Mouse (Mus musculus) erythroblast, adult 5-6 weeks (primary cell): Measurements from ENCODE around the gene Chchd2. TPM values are rescaled to one million over a fixed set of nuclear protein-coding genes. Genes with fewer than 3 reads are reported as not detected.

Source experiments
- ATAC-seq: replicated peaks from 2 replicates; pipeline ENCODE4 v1.8.0; 2016; ENCODE audit warnings: moderate number of reproducible peaks, mild to moderate bottlenecking, moderate TSS enrichment, inconsistent platforms; ENCODE audit not compliant: poor library complexity, low FRiP score, severe bottlenecking
- total RNA-seq, 2 experiments: library from RNA; stranded (forward) in 1 of 2; stranded (reverse) in 1 of 2; fragments of 150-400 nt in 1 of 2; fragments of 200-764, 138-1000 nt in 1 of 2; gene quantifications; 2 replicates each; pipeline versions ENCODE4 v1.2.3 to v1.2.4; 2015 to 2017; ENCODE audit warnings: low replicate concordance in 2 of 2

Chchd2 gene
- total RNA-seq, 2 experiments from 2014 or later: 41.2 to 105 TPM

GRCm38 (mm10) chr5:129886271-129886670 is 999 bp downstream of the Chchd2 start:
- ATAC-seq: peak; percentile 70

GRCm38 (mm10) chr5:129879888-129880287 is 7.4 kb downstream of the Chchd2 start:
- ATAC-seq: no peak

GRCm38 (mm10) chr5:129878946-129879345 is 8.3 kb downstream of the Chchd2 start:
- peak; percentile 52 for ATAC-seq

GRCm38 (mm10) chr5:129877731-129878455 is 9.4 kb downstream of the Chchd2 start:
- no peak for ATAC-seq

- ATAC-seq: no peak
Measured at GRCm38 (mm10) chr5:129875098-129875497, 12.2 kb downstream of the Chchd2 start.

GRCm38 (mm10) chr5:129873942-129874341 is 13.3 kb downstream of the Chchd2 start:
- ATAC-seq: no peak

GRCm38 (mm10) chr5:129871238-129871637 is 16.0 kb downstream of the Chchd2 start:
- ATAC-seq: no peak

GRCm38 (mm10) chr5:129869238-129869995 is 17.9 kb downstream of the Chchd2 start:
- ATAC-seq: no peak

GRCm38 (mm10) chr5:129865841-129866240 is 21.4 kb downstream of the Chchd2 start:
- no peak for ATAC-seq

- peak; percentile 63; the same call in 1 of the 2 replicates for ATAC-seq
Measured at GRCm38 (mm10) chr5:129864467-129864866, 22.8 kb downstream of the Chchd2 start.

GRCm38 (mm10) chr5:129862325-129862724 is 24.9 kb downstream of the Chchd2 start:
- no peak for ATAC-seq

GRCm38 (mm10) chr5:129856414-129856813 is 30.9 kb downstream of the Chchd2 start:
- no peak for ATAC-seq

GRCm38 (mm10) chr5:129855163-129855562 is 32.1 kb downstream of the Chchd2 start:
- no peak for ATAC-seq

GRCm38 (mm10) chr5:129847558-129847820 is 39.8 kb downstream of the Chchd2 start:
- no peak; the same call in 1 of the 2 replicates for ATAC-seq

GRCm38 (mm10) chr5:129846752-129847557 is 40.3 kb downstream of the Chchd2 start, which contains the start of gene Sumf2:
Sumf2 (plus strand) TSS chr5:129846986.
- ATAC-seq: peak; percentile 99

- ATAC-seq: no peak
Measured at GRCm38 (mm10) chr5:129844848-129845247, 42.4 kb downstream of the Chchd2 start.

Other genes starting within 250 kb of the Chchd2 start
- gene Zfp11, start 217.4 kb downstream of the Chchd2 start, total RNA-seq (2015; ENCODE audit: low replicate concordance): 2.7 and 3.7 TPM in 2 replicates
- 0.28 and 1.5 TPM in 2 replicates for gene Zfp11, start 217.4 kb downstream of the Chchd2 start, total RNA-seq (2017; ENCODE audit: low replicate concordance)
- gene Sept14, start 179.0 kb downstream of the Chchd2 start, total RNA-seq (2015; ENCODE audit: low replicate concordance): not detected in 2 replicates
- gene Sept14, start 179.0 kb downstream of the Chchd2 start, total RNA-seq (2017; ENCODE audit: low replicate concordance): not detected in 2 replicates
- gene Mrps17, start 172.0 kb downstream of the Chchd2 start, total RNA-seq (2015; ENCODE audit: low replicate concordance): 26.1 and 70.1 TPM in 2 replicates
- gene Mrps17, start 172.0 kb downstream of the Chchd2 start, total RNA-seq (2017; ENCODE audit: low replicate concordance): 10.6 and 17.0 TPM in 2 replicates
- 7.9 and 12.3 TPM in 2 replicates for gene Nipsnap2, start 162.4 kb downstream of the Chchd2 start, total RNA-seq (2015; ENCODE audit: low replicate concordance)
- 5.4 and 9.5 TPM in 2 replicates for gene Nipsnap2, start 162.4 kb downstream of the Chchd2 start, total RNA-seq (2017; ENCODE audit: low replicate concordance)
- gene Psph, start 100.0 kb downstream of the Chchd2 start, total RNA-seq (2015; ENCODE audit: low replicate concordance): 8.5 and 9.2 TPM in 2 replicates
- 4.6 and 6.2 TPM in 2 replicates for gene Psph, start 100.0 kb downstream of the Chchd2 start, total RNA-seq (2017; ENCODE audit: low replicate concordance)
- 0.96 and 1.7 TPM in 2 replicates for gene Sumf2, start 40.5 kb downstream of the Chchd2 start, total RNA-seq (2015; ENCODE audit: low replicate concordance)
- 3.6 and 5.4 TPM in 2 replicates for gene Sumf2, start 40.5 kb downstream of the Chchd2 start, total RNA-seq (2017; ENCODE audit: low replicate concordance)
- 1.3 TPM in 1 of 2 replicates, not detected in the other for gene Zbed5, start 8.3 kb upstream of the Chchd2 start, total RNA-seq (2015; ENCODE audit: low replicate concordance)
- gene Zbed5, start 8.3 kb upstream of the Chchd2 start, total RNA-seq (2017; ENCODE audit: low replicate concordance): 0.68 TPM in 1 of 2 replicates, not detected in the other
- gene Phkg1, start 11.1 kb upstream of the Chchd2 start, total RNA-seq (2015; ENCODE audit: low replicate concordance): not detected in 2 replicates
- not detected in 2 replicates for gene Phkg1, start 11.1 kb upstream of the Chchd2 start, total RNA-seq (2017; ENCODE audit: low replicate concordance)
- gene Nupr1l, start 21.1 kb upstream of the Chchd2 start, total RNA-seq (2015; ENCODE audit: low replicate concordance): not detected in 2 replicates
- not detected in 2 replicates for gene Nupr1l, start 21.1 kb upstream of the Chchd2 start, total RNA-seq (2017; ENCODE audit: low replicate concordance)
- gene Vkorc1l1, start 54.5 kb upstream of the Chchd2 start, total RNA-seq (2015; ENCODE audit: low replicate concordance): 39.8 and 49.3 TPM in 2 replicates
- 27.2 and 30.7 TPM in 2 replicates for gene Vkorc1l1, start 54.5 kb upstream of the Chchd2 start, total RNA-seq (2017; ENCODE audit: low replicate concordance)
- gene Gusb, start 115.6 kb upstream of the Chchd2 start, total RNA-seq (2015; ENCODE audit: low replicate concordance): 22.1 and 25.5 TPM in 2 replicates
- 8.9 and 13.4 TPM in 2 replicates for gene Gusb, start 115.6 kb upstream of the Chchd2 start, total RNA-seq (2017; ENCODE audit: low replicate concordance)
- 1.9 and 11.3 TPM in 2 replicates for gene Asl, start 141.8 kb upstream of the Chchd2 start, total RNA-seq (2015; ENCODE audit: low replicate concordance)
- 2.0 and 2.6 TPM in 2 replicates for gene Asl, start 141.8 kb upstream of the Chchd2 start, total RNA-seq (2017; ENCODE audit: low replicate concordance)
- gene Crcp, start 141.8 kb upstream of the Chchd2 start, total RNA-seq (2015; ENCODE audit: low replicate concordance): 9.2 and 16.5 TPM in 2 replicates
- gene Crcp, start 141.8 kb upstream of the Chchd2 start, total RNA-seq (2017; ENCODE audit: low replicate concordance): 18.7 and 21.6 TPM in 2 replicates
- gene Tpst1, start 185.9 kb upstream of the Chchd2 start, total RNA-seq (2015; ENCODE audit: low replicate concordance): 7.9 and 14.4 TPM in 2 replicates
- gene Tpst1, start 185.9 kb upstream of the Chchd2 start, total RNA-seq (2017; ENCODE audit: low replicate concordance): 2.1 and 3.5 TPM in 2 replicates